Mouse (Mus musculus): ENCODE results near the gene Cfap221.

- no peak for TF ChIP-seq EP300 (optimal IDR thresholded peaks at IDR 0.05)
- TF ChIP-seq CTCF (IDR thresholded peaks at IDR 0.05; ENCODE audit: low read depth), result no peak
Observed at GRCm38 (mm10) chr1:119912953-119913814, 83.8 kb downstream of the Cfap221 start, which contains the start of gene Tmem177.

Data from stomach, postnatal 0 days (tissue).